Mouse (Mus musculus) myocyte (in vitro differentiated cells): ENCODE measurements around the gene Syn3. TPM values are rescaled to one million over a fixed set of nuclear protein-coding genes. Genes with fewer than 3 reads are reported as not detected.

Source experiments
- H3K27me3 ChIP-seq: one replicate; pipeline ENCODE4 v1.6.1; 2011; ENCODE audit not compliant: control insufficient read depth, insufficient read depth, insufficient read length
- H3K36me3 ChIP-seq: one replicate; pipeline ENCODE4 v1.6.1; 2011; ENCODE audit not compliant: control insufficient read depth, insufficient read depth
- H3K4me2 ChIP-seq: one replicate; pipeline ENCODE4 v1.6.1; 2011; ENCODE audit warnings: low read depth, control low read depth
- H3K4me3 ChIP-seq: one replicate; pipeline ENCODE4 v1.5.1; 2011; ENCODE audit warnings: mild to moderate bottlenecking, control low read depth, moderate library complexity
- H3K79me2 ChIP-seq: one replicate; pipeline ENCODE4 v1.6.1; 2011; ENCODE audit not compliant: control insufficient read depth, insufficient read depth
- H3ac ChIP-seq: one replicate; pipeline ENCODE4 v1.6.1; 2011; ENCODE audit not compliant: control insufficient read depth, insufficient read length
- CEBPB ChIP-seq: IDR thresholded peaks from 2 replicates; pipeline ENCODE4 v1.6.1; 2011; ENCODE audit warnings: mild to moderate bottlenecking, moderate library complexity; ENCODE audit not compliant: poor library complexity, insufficient read depth, severe bottlenecking
- E2F4 ChIP-seq: IDR thresholded peaks from one replicate; pipeline ENCODE4 v1.6.1; 2011; ENCODE audit warnings: mild to moderate bottlenecking, control low read depth, moderate library complexity; ENCODE audit not compliant: insufficient read depth
- MAX ChIP-seq: IDR thresholded peaks from one replicate; pipeline ENCODE4 v1.6.1; 2011; ENCODE audit warnings: low read depth, mild to moderate bottlenecking, control low read depth
- MYOD1 ChIP-seq, 3 experiments: IDR thresholded peaks; one replicate each; pipeline ENCODE4 v1.6.1; 2011; ENCODE audit warnings: control low read depth in 2 of 3, low read depth in 2 of 3, mild to moderate bottlenecking in 2 of 3, moderate library complexity in 1 of 3; ENCODE audit not compliant: insufficient read length in 2 of 3, control insufficient read depth in 1 of 3
- MYOG ChIP-seq, 3 experiments: IDR thresholded peaks; one replicate each; pipeline ENCODE4 v1.6.1; 2011; ENCODE audit warnings: control low read depth in 2 of 3, low read depth in 2 of 3, mild to moderate bottlenecking in 2 of 3; ENCODE audit not compliant: insufficient read length in 2 of 3, control insufficient read depth in 1 of 3, insufficient read depth in 1 of 3
- POLR2A ChIP-seq: IDR thresholded peaks from one replicate; pipeline ENCODE4 v1.6.1; 2011; ENCODE audit warnings: low read depth, mild to moderate bottlenecking, control low read depth, moderate library complexity; ENCODE audit not compliant: insufficient read length
- POLR2AphosphoS2 ChIP-seq: IDR thresholded peaks from one replicate; pipeline ENCODE4 v1.6.1; 2011; ENCODE audit warnings: low read depth, control low read depth; ENCODE audit not compliant: insufficient read length
- REST ChIP-seq: IDR thresholded peaks from one replicate; pipeline ENCODE4 v1.6.1; 2011; ENCODE audit warnings: mild to moderate bottlenecking, control low read depth, moderate library complexity; ENCODE audit not compliant: insufficient read depth, insufficient read length
- SRF ChIP-seq: IDR thresholded peaks from one replicate; pipeline ENCODE4 v1.6.1; 2011; ENCODE audit warnings: low read depth; ENCODE audit not compliant: control insufficient read depth, insufficient read length
- TCF12 ChIP-seq: IDR thresholded peaks from one replicate; pipeline ENCODE4 v1.6.1; 2011; ENCODE audit warnings: mild to moderate bottlenecking, control low read depth; ENCODE audit not compliant: poor library complexity, insufficient read depth, severe bottlenecking
- TCF3 ChIP-seq: IDR thresholded peaks from one replicate; pipeline ENCODE4 v1.6.1; 2011; ENCODE audit warnings: low read depth, control low read depth; ENCODE audit not compliant: insufficient read length
- USF1 ChIP-seq: IDR thresholded peaks from one replicate; pipeline ENCODE4 v1.6.1; 2011; ENCODE audit warnings: low read depth, mild to moderate bottlenecking, control low read depth, moderate library complexity
- polyA plus RNA-seq: library from polyadenylated mRNA; unstranded; fragments of >200 nt; fragmentation: generic; extraction: Trizol; gene quantifications from one replicate; pipeline ENCODE4 v1.2.1, GENCODE M21; 2012; ENCODE audit warnings: missing spikeins

The Syn3 gene
- polyA plus RNA-seq, 1 experiment, result 0.08 TPM

DNA sequence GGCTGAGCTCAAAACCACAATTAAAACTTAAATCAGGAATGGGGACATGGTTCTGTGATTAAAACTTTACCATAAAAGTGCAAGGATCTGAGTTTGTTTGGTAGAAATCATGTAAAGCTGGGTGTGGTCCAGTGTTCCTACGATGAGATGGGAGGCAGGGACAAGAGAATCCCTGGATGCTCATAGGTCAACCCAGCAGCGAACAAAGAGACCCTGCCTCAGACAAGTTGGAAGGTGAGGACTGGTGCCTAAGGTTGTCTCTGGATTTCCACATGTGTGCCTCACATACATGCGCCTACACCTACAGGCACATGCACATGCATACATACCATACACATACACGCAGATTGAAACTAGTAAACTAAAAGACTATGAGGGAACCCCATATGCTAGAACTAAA lies 389.9 kb downstream of the Syn3 start:
- no peak overlapping the region for H3K4me2 ChIP-seq
- H3K79me2 ChIP-seq, result no peaks in the 10 kb centered on the region
- no peaks in the 10 kb centered on the region for H3K27me3 ChIP-seq
- no peak for TF ChIP-seq TCF3
- TF ChIP-seq CEBPB, result no peak
- H3ac ChIP-seq, result no peak overlapping the region
- no peaks in the 10 kb centered on the region for H3K36me3 ChIP-seq
- no peak overlapping the region for H3K4me3 ChIP-seq

DNA sequence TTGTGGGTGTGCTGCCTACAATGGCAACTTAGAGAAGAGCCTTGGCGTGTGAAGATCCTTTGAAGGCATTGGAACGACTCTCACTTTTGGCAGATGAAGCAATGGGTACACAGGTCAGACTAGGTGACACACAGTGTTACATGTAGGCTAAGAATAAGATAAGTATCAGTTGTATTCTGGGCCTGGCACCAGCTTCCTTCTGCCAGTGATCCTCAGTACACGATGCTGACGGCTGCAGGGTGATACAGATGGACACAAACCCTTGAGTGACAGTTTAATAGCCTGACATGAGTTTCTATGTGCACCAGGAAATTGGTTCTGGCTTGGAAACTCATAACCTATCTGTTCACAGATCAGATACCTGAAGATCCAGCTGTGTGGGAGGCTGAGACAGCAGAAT lies 391.0 kb downstream of the Syn3 start:
- no peaks in the 10 kb centered on the region for H3K79me2 ChIP-seq
- H3K27me3 ChIP-seq, result no peaks in the 10 kb centered on the region
- TF ChIP-seq POLR2A (no peak), MYOG (IDR thresholded peaks at IDR 0.05; ENCODE audit: control insufficient read depth in 1 of 3, insufficient read depth in 1 of 3, insufficient read length in 2 of 3, low read depth in 2 of 3) (no peak), E2F4 (no peak), SRF (no peak), USF1 (no peak)

DNA sequence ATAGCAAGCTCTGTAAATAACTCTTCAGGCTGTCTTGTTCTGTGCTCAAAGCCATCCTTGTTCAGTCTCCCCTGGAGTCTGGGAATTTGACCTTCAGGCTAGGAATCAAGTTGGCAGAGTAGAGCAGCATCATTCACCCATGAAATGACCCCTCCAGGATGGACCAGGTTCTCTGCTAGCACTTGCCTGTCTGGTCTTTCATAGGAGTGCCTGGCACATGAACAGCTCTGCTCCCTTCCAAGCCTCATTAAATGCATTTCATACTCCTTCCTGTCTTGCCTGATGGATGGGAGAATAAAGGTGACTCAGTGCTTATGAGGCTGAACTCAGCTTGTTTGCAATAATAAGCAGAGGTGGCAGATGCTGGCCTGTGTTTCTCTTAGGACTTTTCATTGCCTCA lies 394.7 kb downstream of the Syn3 start:
- Histone ChIP-seq H3K36me3 (no peaks in the 10 kb centered on the region), H3K27me3 (no peaks in the 10 kb centered on the region), H3K4me3 (no peak overlapping the region), H3ac (no peak overlapping the region), H3K4me2 (no peak overlapping the region), H3K79me2 (no peaks in the 10 kb centered on the region)
- no peak for TF ChIP-seq TCF12
- no peak for TF ChIP-seq TCF3
- no peak for TF ChIP-seq REST

More for the DNA sequence above, 391.0 kb downstream of the Syn3 start:
- Histone ChIP-seq H3ac (no peak overlapping the region), H3K36me3 (no peaks in the 10 kb centered on the region), H3K4me2 (no peak overlapping the region), H3K4me3 (no peak overlapping the region)

DNA sequence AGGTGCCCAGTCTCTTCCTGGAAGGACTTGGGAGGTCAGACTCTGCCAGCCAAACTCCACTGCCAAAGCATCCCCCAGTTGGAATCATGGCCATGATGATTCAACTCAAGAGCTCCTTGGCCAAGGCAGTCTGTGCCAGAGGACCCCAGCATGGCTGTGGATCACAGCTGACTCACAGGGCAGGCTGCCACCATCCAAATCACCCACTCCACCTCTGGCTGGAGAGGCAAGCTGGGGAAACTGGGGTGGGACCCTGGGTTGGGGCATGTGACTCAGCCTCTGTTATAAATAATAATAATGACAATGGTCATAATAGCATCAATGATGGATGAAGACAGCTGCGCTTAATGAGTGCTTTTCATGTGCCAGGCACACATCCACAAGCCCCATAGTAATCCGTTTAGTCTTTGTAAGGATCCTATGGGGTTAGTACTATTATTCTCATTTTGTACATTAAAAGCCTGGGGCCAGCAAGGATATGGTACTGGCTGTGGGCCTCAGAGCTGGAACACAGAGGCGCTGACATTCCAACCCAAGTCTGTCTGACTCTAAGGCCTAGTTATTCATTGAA lies 398.3 kb downstream of the Syn3 start:
- Histone ChIP-seq H3ac (no peak overlapping the region), H3K79me2 (no peaks in the 10 kb centered on the region), H3K4me2 (peak overlapping the region; percentile 48), H3K27me3 (no peaks in the 10 kb centered on the region), H3K36me3 (no peaks in the 10 kb centered on the region), H3K4me3 (no peak overlapping the region)
- no peak for TF ChIP-seq POLR2AphosphoS2
- TF ChIP-seq E2F4, result no peak
- no peak for TF ChIP-seq POLR2A
- TF ChIP-seq MAX, result no peak
- TF ChIP-seq TCF12, result peak; percentile 59
- peak; percentile 58 to 79 (median 67) for TF ChIP-seq MYOD1 (IDR thresholded peaks at IDR 0.05; ENCODE audit: control insufficient read depth in 1 of 3, insufficient read length in 2 of 3, low read depth in 2 of 3)
- peak in 2 of 3 experiments; percentile 10 to 70 for TF ChIP-seq MYOG (IDR thresholded peaks at IDR 0.05; ENCODE audit: control insufficient read depth in 1 of 3, insufficient read depth in 1 of 3, insufficient read length in 2 of 3, low read depth in 2 of 3)
- TF ChIP-seq USF1, result peak; percentile 86
- TF ChIP-seq REST, result no peak
- TF ChIP-seq CEBPB, result 0 out of 2 replicates have a peak, but pooled peaks have one; percentile 9
- peak; percentile 1 for TF ChIP-seq TCF3
- no peak for TF ChIP-seq SRF

DNA sequence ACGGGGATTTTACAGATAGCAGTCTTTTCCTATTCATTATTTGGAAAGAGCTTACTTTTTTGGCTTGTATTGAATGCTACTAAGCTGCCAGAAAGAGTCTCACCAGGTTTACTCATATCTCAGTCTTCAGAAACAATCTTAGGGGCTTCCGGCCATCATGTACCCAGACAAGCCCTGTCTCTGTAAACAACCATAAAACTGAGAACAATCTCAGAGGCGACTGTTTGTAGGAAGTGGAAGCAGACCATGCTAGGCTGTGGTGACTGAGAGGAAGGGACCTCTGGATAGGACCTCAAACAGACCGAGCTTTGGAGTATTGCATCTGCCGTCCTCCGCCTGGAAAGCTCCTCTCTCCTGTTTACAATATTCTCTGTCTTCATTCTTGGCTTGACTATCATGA lies 400.3 kb downstream of the Syn3 start:
- TF ChIP-seq E2F4 (no peak), MYOD1 (IDR thresholded peaks at IDR 0.05; ENCODE audit: control insufficient read depth in 1 of 3, insufficient read length in 2 of 3, low read depth in 2 of 3) (no peak), POLR2AphosphoS2 (no peak), TCF12 (no peak), MAX (no peak), REST (no peak), POLR2A (no peak), MYOG (IDR thresholded peaks at IDR 0.05; ENCODE audit: control insufficient read depth in 1 of 3, insufficient read depth in 1 of 3, insufficient read length in 2 of 3, low read depth in 2 of 3) (no peak), TCF3 (no peak), SRF (no peak), USF1 (no peak), CEBPB (no peak)
- H3K4me3 ChIP-seq, result no peak overlapping the region
- no peaks in the 10 kb centered on the region for H3K27me3 ChIP-seq
- H3K36me3 ChIP-seq, result no peaks in the 10 kb centered on the region
- no peak overlapping the region for H3ac ChIP-seq
- H3K4me2 ChIP-seq, result no peak overlapping the region
- H3K79me2 ChIP-seq, result no peaks in the 10 kb centered on the region
